Mouse (Mus musculus) adrenal gland, adult 8-10 months (tissue): ENCODE measurements at regions not wholly inside any gene's neighbourhood (a gene's known extent, or its start where the extent isn't known, plus 50 kb on each side); places are given as distances from the start of the nearest gene placed in this dataset.

Experiments
- DNase-seq: peaks from one replicate; pipeline ENCODE4 v3.0.0; 2022

DNA sequence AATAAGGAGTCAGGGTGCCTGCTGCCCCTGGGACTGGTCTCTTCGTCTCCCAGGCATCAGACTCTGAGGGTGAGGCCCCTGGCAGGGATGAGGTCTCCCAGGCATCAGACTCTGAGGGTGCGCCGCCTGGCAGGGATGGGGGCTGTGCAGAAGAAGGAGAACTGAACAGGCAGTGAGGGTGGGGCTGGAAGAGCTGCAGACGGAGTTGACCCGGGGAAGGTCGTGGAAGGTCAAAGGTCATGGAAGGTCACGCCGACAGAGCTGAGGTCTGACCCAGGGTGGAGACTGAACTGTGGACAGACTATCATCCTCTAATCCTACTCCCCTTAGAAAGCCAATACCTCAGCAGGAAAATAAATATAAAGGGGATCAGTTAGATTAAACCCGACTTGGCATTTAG, 50.6 kb upstream of the Grik3 start:
- DNase-seq: no peak

- DNase-seq: no peak
These were observed 53.2 kb upstream of the Grik3 start for GRCm38 (mm10) chr4:125437161-125437822.

- no peak for DNase-seq
These were observed 57.0 kb upstream of the Grik3 start for GRCm38 (mm10) chr4:125433511-125433910.

DNA sequence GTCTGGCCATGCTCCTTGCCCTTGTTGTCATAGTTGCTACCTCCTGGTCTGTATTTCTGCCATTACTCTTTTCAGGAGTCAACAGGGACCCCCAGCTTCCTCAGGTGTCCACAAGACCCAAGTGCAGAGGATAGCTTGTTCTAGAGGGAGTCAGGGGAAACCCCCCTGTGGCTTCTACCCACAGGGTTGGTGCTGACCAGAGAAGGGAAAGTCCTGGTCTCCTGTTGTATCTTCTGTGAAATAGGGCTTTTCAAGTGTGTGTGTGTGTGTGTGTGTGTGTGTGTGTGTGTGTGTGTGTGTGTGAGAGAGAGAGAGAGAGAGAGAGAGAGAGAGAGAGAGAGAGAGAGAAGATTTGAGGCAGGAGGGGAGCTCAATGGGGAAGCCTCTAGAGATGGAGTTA, 58.9 kb upstream of the Grik3 start:
- DNase-seq: no peak

DNA sequence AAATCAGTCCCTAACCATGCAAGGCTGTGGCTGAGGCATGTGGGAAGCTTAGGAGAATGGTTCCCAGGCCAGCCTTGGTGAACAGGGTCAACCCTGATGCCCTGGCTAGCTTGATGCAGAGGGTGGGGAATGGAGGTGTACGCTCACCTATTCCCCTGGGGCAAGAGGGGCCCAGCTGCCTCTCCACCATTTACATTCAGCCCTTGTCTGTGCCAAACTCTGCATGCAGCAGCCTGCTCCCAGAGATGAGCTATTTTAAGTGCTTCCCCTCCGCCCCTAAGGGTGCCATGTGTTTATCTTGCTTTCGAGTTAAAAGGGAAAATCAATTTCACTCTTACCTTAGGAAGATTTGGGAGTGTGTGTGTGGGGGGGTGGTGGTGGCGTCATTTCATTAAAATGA, 59.7 kb upstream of the Grik3 start:
- DNase-seq: no peak

DNA sequence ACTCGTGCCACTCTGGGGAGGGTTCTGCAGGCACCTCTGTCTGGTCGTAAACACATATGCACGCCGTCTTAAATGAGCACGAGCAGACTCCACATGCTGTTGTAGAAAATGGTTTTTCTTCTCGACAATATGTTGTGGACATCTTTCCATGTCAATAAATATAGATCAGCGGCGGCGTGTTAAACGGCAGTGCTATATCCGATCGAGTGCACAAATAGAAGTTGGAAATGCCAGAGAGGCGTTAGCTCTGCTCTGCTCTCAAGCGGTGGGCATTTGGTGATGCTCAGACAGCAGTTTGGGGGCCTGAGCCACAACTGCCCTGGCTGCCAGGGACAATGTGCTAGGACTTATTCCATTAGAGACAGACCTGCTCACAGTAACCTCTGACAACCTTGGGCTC, 61.8 kb upstream of the Grik3 start:
- no peak for DNase-seq

DNA sequence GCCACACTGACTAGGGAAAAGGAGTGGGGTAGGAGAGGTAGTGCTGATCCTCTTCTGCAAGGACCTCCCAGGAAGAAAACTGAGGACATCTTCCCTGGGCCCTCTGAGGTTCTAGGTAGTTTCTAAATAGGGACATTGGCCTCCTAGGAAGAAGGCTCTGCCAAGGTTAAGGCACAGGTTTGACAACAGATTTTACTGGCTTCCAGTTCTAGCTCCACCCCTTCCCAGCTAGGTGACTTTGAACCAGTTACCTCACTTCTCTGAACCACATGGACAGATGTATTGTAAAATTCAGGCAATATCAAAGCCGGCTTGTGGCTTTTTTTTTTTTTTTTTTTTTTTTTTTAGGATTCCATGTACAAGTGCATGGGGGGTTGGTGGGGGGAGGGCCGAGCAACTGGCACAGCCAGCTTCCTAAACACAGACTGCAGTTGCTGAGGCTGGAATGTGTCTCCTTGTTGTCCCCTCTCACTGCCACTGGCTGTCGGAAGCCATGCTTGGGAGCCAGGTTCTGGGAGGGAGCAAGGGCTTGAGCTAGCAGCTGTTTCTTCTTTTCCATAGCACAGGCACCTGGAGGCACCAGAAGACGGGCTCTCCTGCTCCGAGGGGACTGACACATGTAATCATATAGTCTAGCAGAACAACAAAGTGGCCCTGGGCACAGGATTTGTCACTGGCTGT, 69.8 kb upstream of the Grik3 start:
- no peak for DNase-seq

GRCm38 (mm10) chr4:125419491-125420255, 70.8 kb upstream of the Grik3 start:
- DNase-seq: peak; percentile 19

DNA sequence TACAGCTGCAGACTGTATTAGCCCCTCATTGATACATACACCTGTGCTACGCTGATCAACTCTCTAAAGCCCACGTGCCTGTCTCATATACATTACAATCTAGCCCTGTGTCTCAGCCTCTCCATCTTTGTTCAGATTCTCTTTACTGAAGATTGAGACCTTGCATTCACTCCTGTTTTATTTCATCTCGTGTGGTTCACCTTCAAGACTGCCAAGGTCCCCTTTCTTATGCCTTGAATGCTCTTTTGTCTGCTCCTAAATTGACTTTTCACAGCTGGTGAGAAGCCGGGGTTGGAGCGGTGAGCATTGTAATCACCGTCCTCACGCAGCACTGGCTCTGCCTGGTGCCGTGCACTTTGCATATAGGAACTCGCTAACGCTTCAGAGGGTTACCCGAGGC, 75.2 kb upstream of the Grik3 start:
- DNase-seq: no peak

DNA sequence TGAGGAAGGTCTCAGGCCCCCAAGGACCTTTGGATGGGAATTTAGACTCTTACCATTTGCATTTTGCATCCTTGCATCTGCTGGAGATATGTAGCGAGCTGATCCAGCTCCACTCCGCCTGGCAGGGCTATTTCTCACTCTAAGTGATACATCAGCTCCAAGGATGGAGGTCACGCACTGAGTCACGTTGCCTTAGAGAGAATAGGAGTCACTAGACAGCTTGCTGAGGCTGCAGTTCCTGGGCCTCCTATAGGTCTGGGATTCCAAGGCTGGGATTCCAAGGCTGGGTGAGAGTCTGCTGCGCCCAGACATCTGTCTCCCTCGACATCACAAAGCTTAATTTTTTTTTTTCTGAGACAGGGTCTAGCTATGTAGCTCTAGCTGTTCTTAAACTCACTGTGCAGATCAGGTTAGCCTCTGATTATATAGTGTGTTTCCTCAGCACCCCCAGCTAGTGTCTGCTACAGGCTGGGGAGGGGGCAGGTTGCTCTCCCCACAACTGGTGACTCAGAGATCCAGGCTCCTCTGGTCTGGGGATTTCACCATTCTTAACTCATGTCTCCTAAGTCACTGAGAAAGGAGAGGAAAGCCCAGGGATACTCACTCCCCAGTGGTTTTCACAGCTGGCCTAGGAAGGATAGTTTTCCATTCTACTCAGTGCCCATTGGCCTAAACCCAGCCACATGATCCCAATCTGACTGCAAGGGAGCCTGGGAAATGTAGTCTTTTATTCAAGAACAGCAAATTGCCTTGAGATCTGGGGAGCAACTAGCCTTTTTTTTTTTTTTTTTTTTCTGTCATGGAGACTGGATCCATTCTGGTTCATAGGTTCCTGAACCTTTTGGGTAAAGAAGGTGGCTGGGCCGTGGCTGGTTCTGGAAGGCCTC, 76.4 kb upstream of the Grik3 start:
- DNase-seq: peak; percentile 74

- DNase-seq: no peak
These were observed 79.6 kb upstream of the Grik3 start for GRCm38 (mm10) chr4:125410736-125411441.

DNA sequence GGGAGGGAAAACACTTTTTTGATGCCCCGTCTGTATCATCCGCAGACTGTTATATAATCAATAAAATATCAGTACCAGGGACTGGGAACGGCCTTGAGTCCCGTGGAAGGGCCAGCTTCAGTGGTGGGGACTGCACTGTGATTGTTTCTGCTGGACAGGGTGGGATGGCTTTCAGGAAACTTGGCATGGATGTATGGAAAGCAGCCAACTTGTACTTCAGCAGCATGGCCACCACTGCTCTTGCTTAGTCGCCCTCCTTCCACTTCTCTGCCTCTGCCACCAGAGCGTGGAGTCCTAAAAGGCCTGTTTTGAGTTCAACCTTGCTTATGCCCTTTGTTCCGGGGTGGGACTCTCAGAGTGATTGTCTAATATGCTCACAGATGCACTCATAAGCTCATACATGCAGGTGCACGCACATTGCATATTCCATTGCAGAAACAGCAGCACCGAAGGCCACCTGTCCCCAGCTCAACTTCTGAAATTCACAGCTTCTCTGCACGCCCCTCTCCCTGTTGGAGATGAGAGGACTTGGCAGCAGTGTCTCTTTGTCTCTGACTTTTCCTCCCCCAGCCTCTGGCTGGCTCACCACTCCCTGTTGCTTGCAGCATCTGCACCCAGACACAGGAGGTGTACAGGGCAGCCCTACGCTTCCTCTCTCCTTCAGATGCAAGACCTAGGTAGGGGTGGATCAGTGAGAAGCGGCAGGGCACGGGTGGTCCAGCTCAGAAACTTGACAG, 91.0 kb upstream of the Grik3 start:
- no peak for DNase-seq

- DNase-seq: no peak
These were observed 93.5 kb upstream of the Grik3 start for GRCm38 (mm10) chr4:125397007-125397461.

- no peak for DNase-seq
These were observed 99.2 kb upstream of the Grik3 start for GRCm38 (mm10) chr4:125391269-125391668.

DNA sequence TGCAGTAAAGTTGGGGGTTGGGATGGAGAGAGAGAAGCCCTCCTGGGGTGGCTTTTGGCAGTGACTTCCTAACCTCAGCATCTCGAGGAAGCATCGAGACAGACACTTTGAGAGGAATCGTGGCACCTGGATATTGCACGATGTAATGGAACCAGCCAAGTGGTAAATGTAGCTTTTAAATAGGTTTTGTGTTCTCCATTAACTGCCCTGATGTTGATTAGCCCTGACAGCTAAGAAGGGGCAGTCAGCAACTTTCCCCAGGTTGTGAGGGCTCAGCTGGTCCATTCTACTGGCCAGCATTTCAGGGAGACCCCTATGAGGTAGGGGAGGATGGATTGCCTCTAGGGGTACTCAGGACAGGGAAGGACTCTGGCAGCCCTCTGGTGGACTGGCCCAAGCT, 104.7 kb upstream of the Grik3 start:
- DNase-seq: no peak

GRCm38 (mm10) chr4:125364011-125364410, 126.5 kb upstream of the Grik3 start:
- no peak for DNase-seq

GRCm38 (mm10) chr4:125361611-125362520, 128.6 kb upstream of the Grik3 start:
- DNase-seq: no peak

- DNase-seq: no peak
These were observed 132.1 kb upstream of the Grik3 start for GRCm38 (mm10) chr4:125358356-125358755.

DNA sequence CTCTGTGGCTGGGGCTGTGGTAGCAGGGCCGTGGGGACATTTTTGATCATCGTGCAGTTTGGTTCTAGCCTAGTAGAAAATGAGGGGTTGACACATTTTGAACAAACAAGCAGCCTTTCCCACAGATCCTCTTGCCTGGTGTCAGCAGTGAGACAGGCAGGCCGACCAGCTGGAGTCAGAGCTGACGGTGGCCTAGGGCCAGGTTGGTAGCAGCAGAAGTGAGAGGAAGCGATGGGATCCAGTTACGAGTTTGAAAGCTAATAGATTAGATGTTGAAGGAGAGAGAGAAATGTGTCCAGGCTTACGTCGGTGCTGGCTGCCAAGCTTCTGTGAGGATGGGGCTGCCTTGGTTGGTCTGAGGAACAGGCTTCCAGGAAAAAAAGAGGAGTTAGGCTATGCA, 134.1 kb upstream of the Grik3 start:
- DNase-seq: no peak

GRCm38 (mm10) chr4:125354742-125355141, 135.8 kb upstream of the Grik3 start:
- no peak for DNase-seq
